Mouse (Mus musculus) intestine, postnatal 0 days (tissue): ENCODE results near the gene Gnaq. TPM values are rescaled to one million over a fixed set of nuclear protein-coding genes. Genes with fewer than 3 reads are reported as not detected.

ENCODE experiments used
- ATAC-seq: fragments of 200-750 bp; cut with Nextera tagmentation; 2 replicates; pipeline ENCODE4 v1.8.0; 2017; ENCODE audit warnings: mild to moderate bottlenecking, moderate TSS enrichment, moderate library complexity
- H3K27ac ChIP-seq: fragments of 300-500 bp; sonication (generic); 2 replicates; pipeline ENCODE4 v1.5.1; 2014; ENCODE audit warnings: mild to moderate bottlenecking, low read depth, low read length, moderate library complexity
- H3K27me3 ChIP-seq: fragments of 300-500 bp; sonication (generic); replicated peaks from 2 replicates; pipeline ENCODE4 v1.6.1; 2014; ENCODE audit warnings: low read length, mixed read lengths; ENCODE audit not compliant: control insufficient read depth, insufficient read depth
- H3K36me3 ChIP-seq: fragments of 300-500 bp; sonication (generic); 2 replicates; pipeline ENCODE4 v1.6.1; 2014; ENCODE audit warnings: mild to moderate bottlenecking, moderate library complexity; ENCODE audit not compliant: control insufficient read depth, insufficient read depth
- H3K4me1 ChIP-seq: fragments of 300-500 bp; sonication (generic); replicated peaks from 2 replicates; pipeline ENCODE4 v1.6.1; 2014; ENCODE audit warnings: antibody characterized with exemption, low read length, mixed read lengths; ENCODE audit not compliant: control insufficient read depth, insufficient read depth
- H3K4me2 ChIP-seq: fragments of 300-500 bp; sonication (generic); replicated peaks from 2 replicates; pipeline ENCODE4 v1.6.1; 2014; ENCODE audit warnings: low read depth, mild to moderate bottlenecking, moderate library complexity
- H3K4me3 ChIP-seq: fragments of 300-500 bp; sonication (generic); 2 replicates; pipeline ENCODE4 v1.5.1; 2014; ENCODE audit warnings: low read depth, low read length
- H3K9ac ChIP-seq: fragments of 300-500 bp; sonication (generic); 2 replicates; pipeline ENCODE4 v1.6.1; 2014; ENCODE audit warnings: mild to moderate bottlenecking, low read depth, low read length
- H3K9me3 ChIP-seq: fragments of 300-500 bp; sonication (generic); 2 replicates; pipeline ENCODE4 v1.6.1; 2016; ENCODE audit warnings: mixed run types; ENCODE audit not compliant: control insufficient read depth
- CTCF ChIP-seq: sonication (generic); IDR thresholded peaks from 2 replicates; pipeline ENCODE4 v1.5.1; 2016; ENCODE audit warnings: low read depth, mild to moderate bottlenecking, control low read depth, antibody characterized with exemption, moderate library complexity
- WGBS: fragments of 180-500 bp; shearing (Covaris S2); extraction: QIAGEN DNeasy Blood & Tissue Kit; methylation state at CpG from one replicate; pipeline ENCODE4 v1.1.7; 2014; 5-methylcytosine and 5-hydroxymethylcytosine counted together
- polyA plus RNA-seq: library from polyadenylated mRNA; unstranded; fragments of >200 nt; fragmentation: Nextera tagmentation; extraction: Ambion mirVana; gene quantifications from 2 replicates; pipeline ENCODE4 v1.2.1, GENCODE M21; 2015

Gnaq gene
- polyA plus RNA-seq, 1 experiment from 2014 or later = 17.1 TPM

- no peak overlapping the region for H3K4me2 ChIP-seq
- 75% methylated on average over 3 of the region's 3 CpGs for WGBS
- no peaks in the 10 kb centered on the region for H3K36me3 ChIP-seq
- no peaks in the 10 kb centered on the region for H3K27me3 ChIP-seq
- no peak overlapping the region for H3K9ac ChIP-seq
- H3K4me3 ChIP-seq = no peak overlapping the region
- no peak for TF ChIP-seq CTCF
- ATAC-seq = no peak
- no peaks in the 10 kb centered on the region for H3K9me3 ChIP-seq
- H3K27ac ChIP-seq = no peak overlapping the region
- no peaks in the 10 kb centered on the region for H3K4me1 ChIP-seq
Measured at GRCm38 (mm10) chr19:16109901-16110300, 22.7 kb upstream of the Gnaq start.

- Histone ChIP-seq H3K27me3 (no peaks in the 10 kb centered on the region), H3K9me3 (no peaks in the 10 kb centered on the region), H3K4me3 (no peak overlapping the region), H3K4me1 (no peaks in the 10 kb centered on the region), H3K36me3 (no peaks in the 10 kb centered on the region), H3K4me2 (no peak overlapping the region), H3K27ac (no peak overlapping the region), H3K9ac (no peak overlapping the region)
- no peak for TF ChIP-seq CTCF
- ATAC-seq = no peak
- WGBS = 70% methylated on average over 3 of the region's 3 CpGs
Measured at GRCm38 (mm10) chr19:16110670-16111069, 22.0 kb upstream of the Gnaq start.

DNA sequence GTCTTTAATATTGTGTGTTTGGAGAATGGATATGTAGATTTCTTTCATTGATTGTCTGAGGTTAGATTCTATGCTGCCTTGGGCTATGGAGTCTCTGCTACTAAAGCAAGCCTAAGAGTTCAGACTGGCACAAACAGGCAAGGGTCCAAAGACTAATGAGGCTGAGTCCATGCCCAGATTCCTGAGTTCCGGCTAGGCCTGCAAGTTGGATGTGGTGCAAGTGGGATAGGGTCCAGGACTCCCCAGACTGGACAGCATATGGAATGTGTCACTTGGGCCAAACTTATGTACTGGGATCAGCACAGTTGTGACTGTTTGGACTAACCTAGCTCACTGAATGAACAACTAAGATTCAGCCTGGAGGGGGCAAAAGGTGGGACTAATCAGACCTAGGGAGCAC lies 19.3 kb upstream of the Gnaq start:
- no peak overlapping the region for H3K9ac ChIP-seq
- H3K4me3 ChIP-seq = no peak overlapping the region
- no peaks in the 10 kb centered on the region for H3K9me3 ChIP-seq
- ATAC-seq = no peak
- TF ChIP-seq CTCF = no peak
- no peaks in the 10 kb centered on the region for H3K4me1 ChIP-seq
- no peak overlapping the region for H3K27ac ChIP-seq
- H3K4me2 ChIP-seq = no peak overlapping the region
- no peaks in the 10 kb centered on the region for H3K36me3 ChIP-seq
- no peaks in the 10 kb centered on the region for H3K27me3 ChIP-seq
- 71% methylated on average over 1 of the region's 1 CpGs for WGBS

- Histone ChIP-seq H3K9me3 (no peaks in the 10 kb centered on the region), H3K4me1 (no peaks in the 10 kb centered on the region), H3K36me3 (no peaks in the 10 kb centered on the region), H3K27ac (no peak overlapping the region), H3K27me3 (no peaks in the 10 kb centered on the region), H3K9ac (no peak overlapping the region), H3K4me2 (no peak overlapping the region), H3K4me3 (no peak overlapping the region)
- ATAC-seq = no peak
- 83% methylated on average over 4 of the region's 4 CpGs for WGBS
- no peak for TF ChIP-seq CTCF
Measured at GRCm38 (mm10) chr19:16118421-16118820, 14.2 kb upstream of the Gnaq start.

GRCm38 (mm10) chr19:16121301-16121700 lies 11.3 kb upstream of the Gnaq start:
- no peak overlapping the region for H3K4me3 ChIP-seq
- WGBS = 18% methylated on average over 2 of the region's 2 CpGs
- H3K4me1 ChIP-seq = no peaks in the 10 kb centered on the region
- no peaks in the 10 kb centered on the region for H3K9me3 ChIP-seq
- no peaks in the 10 kb centered on the region for H3K36me3 ChIP-seq
- H3K27me3 ChIP-seq = no peaks in the 10 kb centered on the region
- no peak for ATAC-seq
- no peak overlapping the region for H3K27ac ChIP-seq
- no peak overlapping the region for H3K9ac ChIP-seq
- no peak for TF ChIP-seq CTCF
- no peak overlapping the region for H3K4me2 ChIP-seq

DNA sequence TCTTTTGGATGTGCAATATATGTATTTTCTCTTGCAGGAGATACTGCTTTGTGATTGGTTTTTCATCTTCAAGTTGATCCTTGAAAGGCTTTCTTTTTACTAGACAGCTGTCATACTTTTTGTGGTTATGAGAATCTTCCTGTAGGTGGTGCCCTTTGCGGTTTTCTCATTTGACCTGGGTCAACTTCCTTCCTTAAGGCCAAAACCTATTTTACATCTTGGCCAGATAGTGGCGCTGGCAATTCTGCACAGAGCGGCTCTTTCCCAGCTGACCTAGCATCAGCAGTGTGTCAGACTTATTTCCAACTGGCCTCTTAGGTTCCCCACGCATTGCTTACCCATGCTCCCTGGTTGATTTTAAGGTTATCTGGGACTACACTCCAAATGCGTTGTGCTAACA lies 3.9 kb upstream of the Gnaq start:
- WGBS = 58% methylated on average over 5 of the region's 5 CpGs
- Histone ChIP-seq H3K4me1 (no peaks in the 10 kb centered on the region; the same call in 1 of the 2 replicates), H3K27ac (no peak overlapping the region), H3K9ac (no peak overlapping the region), H3K9me3 (no peaks in the 10 kb centered on the region), H3K4me2 (no peak overlapping the region), H3K4me3 (no peak overlapping the region), H3K36me3 (no peaks in the 10 kb centered on the region), H3K27me3 (no peaks in the 10 kb centered on the region)
- TF ChIP-seq CTCF = peak; percentile 63
- no peak for ATAC-seq

GRCm38 (mm10) chr19:16129171-16129570 lies 3.5 kb upstream of the Gnaq start:
- Histone ChIP-seq H3K9ac (no peak overlapping the region), H3K9me3 (no peaks in the 10 kb centered on the region)
- ATAC-seq = no peak

More at GRCm38 (mm10) chr19:16129171-16129570, 3.5 kb upstream of the Gnaq start:
- WGBS = 93% methylated on average over 2 of the region's 2 CpGs
- H3K4me1 ChIP-seq = no peaks in the 10 kb centered on the region; the same call in 1 of the 2 replicates
- no peaks in the 10 kb centered on the region for H3K27me3 ChIP-seq
- no peak overlapping the region for H3K4me3 ChIP-seq
- no peak overlapping the region for H3K4me2 ChIP-seq
- H3K27ac ChIP-seq = no peak overlapping the region
- no peaks in the 10 kb centered on the region for H3K36me3 ChIP-seq
- no peak for TF ChIP-seq CTCF
